Mouse (Mus musculus) hindbrain, embryonic 12.5 days (tissue): ENCODE data around the gene Twf2. TPM values are rescaled to one million over a fixed set of nuclear protein-coding genes. Genes with fewer than 3 reads are reported as not detected.
A peak's percentile ranks its signal among the peaks of the same experiment; 100 is the strongest.

ENCODE experiments used
- ATAC-seq: fragments of 200-750 bp; cut with Nextera tagmentation; 2 replicates; pipeline ENCODE4 v1.8.0; 2017; ENCODE audit warnings: moderate TSS enrichment; ENCODE audit not compliant: low FRiP score
- H3K27ac ChIP-seq: fragments of 300-500 bp; sonication (generic); 2 replicates; pipeline ENCODE4 v1.5.1; 2016; ENCODE audit warnings: mild to moderate bottlenecking
- H3K27me3 ChIP-seq: fragments of 300-500 bp; sonication (generic); 2 replicates; pipeline ENCODE4 v1.6.1; 2016; ENCODE audit warnings: mild to moderate bottlenecking
- H3K36me3 ChIP-seq: fragments of 300-500 bp; sonication (generic); 2 replicates; pipeline ENCODE4 v1.6.1; 2016; ENCODE audit warnings: mild to moderate bottlenecking
- H3K4me1 ChIP-seq: fragments of 300-500 bp; sonication (generic); 2 replicates; pipeline ENCODE4 v1.6.1; 2016
- H3K4me2 ChIP-seq: fragments of 300-500 bp; sonication (generic); replicated peaks from 2 replicates; pipeline ENCODE4 v1.6.1; 2016; ENCODE audit warnings: mild to moderate bottlenecking
- H3K4me3 ChIP-seq: fragments of 300-500 bp; sonication (generic); 2 replicates; pipeline ENCODE4 v1.5.1; 2016; ENCODE audit warnings: mild to moderate bottlenecking
- H3K9ac ChIP-seq: fragments of 300-500 bp; sonication (generic); 2 replicates; pipeline ENCODE4 v1.6.1; 2016; ENCODE audit warnings: mild to moderate bottlenecking, moderate library complexity
- H3K9me3 ChIP-seq: fragments of 300-500 bp; sonication (generic); replicated peaks from 2 replicates; pipeline ENCODE4 v1.6.1; 2016; ENCODE audit warnings: mild to moderate bottlenecking
- WGBS: fragments of 180-500 bp; shearing (Covaris S2); methylation state at CpG from one replicate; pipeline ENCODE4 v1.1.7; 2016; 5-methylcytosine and 5-hydroxymethylcytosine counted together
- polyA plus RNA-seq: library from polyadenylated mRNA; unstranded; fragments of >200 nt; fragmentation: Nextera tagmentation; extraction: Ambion mirVana; gene quantifications from 2 replicates; pipeline ENCODE4 v1.2.1, GENCODE M21; 2016

Twf2 gene
- polyA plus RNA-seq, 1 experiment from 2014 or later, result 60.2 TPM

DNA sequence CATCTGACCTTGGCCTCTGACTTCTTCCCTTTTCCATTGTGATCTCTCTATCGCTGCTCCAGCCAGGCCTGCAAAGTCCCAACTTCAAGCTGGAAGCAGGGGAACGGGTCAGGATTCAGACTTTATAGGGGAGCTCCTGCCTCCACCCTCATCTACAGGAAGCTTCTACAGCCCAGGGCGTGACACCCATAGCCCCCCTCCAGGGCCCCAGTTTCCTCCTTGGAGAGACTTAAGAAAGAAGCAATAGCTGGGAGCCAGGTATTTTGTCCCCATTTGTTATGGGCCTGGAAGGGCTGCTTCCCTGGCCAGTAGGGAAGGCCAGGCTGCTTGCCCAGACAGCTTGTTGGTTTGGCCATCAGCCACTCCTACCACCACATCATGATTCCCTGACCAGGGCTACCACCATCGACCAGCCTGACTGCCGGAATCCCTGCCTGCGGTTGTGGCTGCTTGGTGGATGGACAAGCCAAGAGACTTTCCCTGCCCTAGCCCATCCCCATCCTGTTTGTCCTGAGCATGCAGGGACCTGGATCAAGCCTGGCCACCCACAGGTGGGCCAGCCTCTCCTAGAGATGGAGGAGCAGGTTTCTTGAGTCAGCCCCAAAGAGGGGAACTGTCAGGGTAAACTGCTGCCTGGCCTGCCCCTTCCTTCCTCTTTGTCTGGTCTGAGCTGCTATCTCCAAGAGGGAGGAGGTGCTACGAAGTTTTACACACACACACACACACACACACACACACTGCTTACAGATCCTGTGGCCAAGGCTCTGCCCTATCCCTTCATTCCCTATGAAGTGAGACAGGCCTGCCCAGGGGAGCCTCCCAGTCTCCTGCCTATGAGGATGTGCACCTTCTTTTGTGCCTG lies 1.3 kb downstream of the Twf2 start:
- Histone ChIP-seq H3K27ac (no peak overlapping the region), H3K4me3 (peak overlapping the region; percentile 64), H3K4me2 (peak overlapping the region; percentile 61), H3K4me1 (peaks cover 34% of the 10 kb centered on the region), H3K36me3 (no peaks in the 10 kb centered on the region), H3K9ac (peak overlapping the region; percentile 25; the same call in 1 of the 2 replicates), H3K27me3 (0 out of 2 replicates have a peak, but pooled peaks cover 4% of the 10 kb centered on the region), H3K9me3 (no peaks in the 10 kb centered on the region)
- ATAC-seq, result no peak
- 81% methylated on average over 7 of the region's 7 CpGs for WGBS

- Histone ChIP-seq H3K9me3 (no peaks in the 10 kb centered on the region), H3K9ac (no peak overlapping the region), H3K27me3 (no peaks in the 10 kb centered on the region), H3K4me1 (peaks cover 29% of the 10 kb centered on the region), H3K36me3 (no peaks in the 10 kb centered on the region), H3K27ac (no peak overlapping the region), H3K4me3 (no peak overlapping the region), H3K4me2 (no peak overlapping the region)
- WGBS, result 81% methylated on average over 7 of the region's 7 CpGs
- ATAC-seq, result no peak
Measured at GRCm38 (mm10) chr9:106205713-106206290, 2.9 kb downstream of the Twf2 start.

DNA sequence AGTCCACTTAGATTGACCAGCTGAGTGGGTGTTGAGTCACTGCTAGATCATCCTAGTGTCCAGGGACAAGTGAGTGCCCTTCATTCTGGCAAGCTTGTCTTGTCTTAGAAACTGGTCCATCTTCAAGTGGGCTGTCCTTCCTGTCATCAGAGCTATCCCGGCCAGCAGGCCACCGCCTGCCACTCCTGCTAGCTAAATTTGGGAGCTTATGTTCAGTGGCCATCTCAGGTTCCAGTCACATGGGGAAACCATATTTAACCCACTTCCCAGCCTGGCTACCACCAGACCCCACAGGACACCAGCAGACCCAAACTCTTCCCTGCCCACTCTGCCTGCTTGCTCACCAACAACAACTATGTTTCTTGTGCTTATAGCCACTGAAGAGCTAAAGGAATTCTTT lies 3.6 kb downstream of the Twf2 start:
- Histone ChIP-seq H3K4me2 (no peak overlapping the region), H3K9ac (no peak overlapping the region), H3K36me3 (no peaks in the 10 kb centered on the region), H3K27me3 (no peaks in the 10 kb centered on the region), H3K4me1 (peaks cover 34% of the 10 kb centered on the region), H3K9me3 (no peaks in the 10 kb centered on the region), H3K4me3 (no peak overlapping the region), H3K27ac (no peak overlapping the region)
- 74% methylated on average over 2 of the region's 2 CpGs for WGBS
- no peak for ATAC-seq

GRCm38 (mm10) chr9:106208181-106208580 lies 5.3 kb downstream of the Twf2 start:
- H3K4me2 ChIP-seq, result no peak overlapping the region
- H3K4me1 ChIP-seq, result peaks cover 36% of the 10 kb centered on the region
- WGBS, result 89% methylated on average over 5 of the region's 5 CpGs
- H3K27ac ChIP-seq, result no peak overlapping the region
- H3K9me3 ChIP-seq, result no peaks in the 10 kb centered on the region
- H3K27me3 ChIP-seq, result no peaks in the 10 kb centered on the region
- no peak for ATAC-seq
- peaks cover 11% of the 10 kb centered on the region for H3K36me3 ChIP-seq
- H3K4me3 ChIP-seq, result no peak overlapping the region
- no peak overlapping the region for H3K9ac ChIP-seq

DNA sequence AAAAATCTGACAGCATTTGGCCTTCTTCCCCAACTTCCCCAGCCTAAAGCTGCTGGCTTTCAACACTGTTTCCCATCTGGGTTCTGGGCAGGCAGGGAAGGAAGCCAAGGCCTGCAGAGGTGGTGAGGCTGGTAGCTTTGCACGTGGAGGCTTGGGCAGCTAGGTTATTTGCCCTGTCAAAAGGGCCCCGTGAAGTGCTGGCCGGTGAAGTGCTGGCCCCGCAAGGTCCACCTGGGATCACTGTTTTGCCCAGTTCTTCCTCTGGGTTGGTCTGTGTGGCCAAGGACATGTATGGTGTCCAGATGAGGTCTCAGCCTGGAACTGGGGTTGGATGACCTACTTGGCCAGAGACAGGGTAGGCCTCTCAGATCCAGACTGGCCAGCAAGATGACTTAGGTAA lies 7.0 kb downstream of the Twf2 start:
- Histone ChIP-seq H3K4me2 (no peak overlapping the region), H3K27me3 (no peaks in the 10 kb centered on the region), H3K36me3 (peaks cover 26% of the 10 kb centered on the region), H3K9me3 (no peaks in the 10 kb centered on the region), H3K27ac (no peak overlapping the region), H3K4me1 (peaks cover 21% of the 10 kb centered on the region), H3K4me3 (no peak overlapping the region), H3K9ac (no peak overlapping the region)
- WGBS, result 94% methylated on average over 4 of the region's 4 CpGs
- no peak for ATAC-seq

GRCm38 (mm10) chr9:106210853-106211609 lies 8.1 kb downstream of the Twf2 start:
- Histone ChIP-seq H3K27ac (peak overlapping the region; percentile 65), H3K9ac (peak overlapping the region; percentile 57; the same call in 1 of the 2 replicates), H3K9me3 (no peaks in the 10 kb centered on the region), H3K4me2 (peak overlapping the region; percentile 59), H3K4me1 (peaks cover 16% of the 10 kb centered on the region), H3K4me3 (0 out of 2 replicates have a peak overlapping the region, but pooled peaks have one; percentile 23), H3K36me3 (peaks cover 32% of the 10 kb centered on the region), H3K27me3 (no peaks in the 10 kb centered on the region)
- no peak for ATAC-seq
- WGBS, result 36% methylated on average over 9 of the region's 9 CpGs

DNA sequence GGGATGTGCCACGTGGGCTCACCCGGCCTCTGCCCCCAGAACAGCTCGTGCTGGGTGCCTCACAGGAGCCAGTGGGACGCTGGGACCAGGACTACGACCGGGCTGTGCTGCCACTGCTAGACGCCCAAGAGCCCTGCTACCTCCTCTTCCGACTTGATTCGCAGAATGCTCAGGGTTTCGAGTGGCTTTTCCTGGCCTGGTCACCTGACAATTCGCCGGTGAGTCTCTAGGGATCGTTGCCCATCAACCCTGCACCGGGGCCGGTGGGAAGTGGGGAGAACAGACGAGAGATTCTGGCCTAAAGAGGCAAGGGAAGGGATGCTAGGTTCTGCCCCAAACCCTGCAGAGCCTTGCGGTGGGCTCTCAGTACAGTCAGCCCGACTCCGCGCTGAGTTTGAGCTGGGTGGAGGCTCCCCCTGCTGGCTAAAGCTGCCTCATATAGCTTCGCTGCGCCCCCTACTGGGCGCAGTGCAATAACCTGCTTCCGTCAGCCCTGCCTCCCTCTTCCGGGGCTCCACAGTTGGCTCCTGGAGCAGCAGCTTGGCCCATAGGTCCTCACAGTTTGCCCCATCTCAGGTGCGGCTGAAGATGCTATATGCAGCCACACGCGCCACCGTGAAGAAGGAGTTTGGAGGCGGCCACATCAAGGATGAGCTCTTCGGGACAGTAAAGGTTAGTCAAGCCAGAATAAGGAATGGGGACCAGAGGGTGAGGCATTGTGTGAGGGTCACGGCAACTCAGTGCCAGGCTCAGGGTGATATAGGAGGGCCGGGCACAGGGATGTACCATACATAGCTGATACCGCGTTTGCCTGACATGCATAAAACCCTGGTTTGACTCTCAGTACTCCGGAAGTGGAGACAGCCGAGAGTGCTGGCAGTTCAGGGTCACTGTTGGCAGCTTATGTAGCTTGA lies 9.0 kb downstream of the Twf2 start:
- H3K4me1 ChIP-seq, result peaks cover 13% of the 10 kb centered on the region
- no peaks in the 10 kb centered on the region for H3K9me3 ChIP-seq
- ATAC-seq, result peak; percentile 85
- H3K9ac ChIP-seq, result peak overlapping the region; percentile 57
- H3K27ac ChIP-seq, result peak overlapping the region; percentile 65
- no peaks in the 10 kb centered on the region for H3K27me3 ChIP-seq
- 17% methylated on average over 37 of the region's 37 CpGs for WGBS
- peak overlapping the region; percentile 23 for H3K4me3 ChIP-seq
- H3K36me3 ChIP-seq, result peaks cover 32% of the 10 kb centered on the region
- peak overlapping the region; percentile 59 for H3K4me2 ChIP-seq

DNA sequence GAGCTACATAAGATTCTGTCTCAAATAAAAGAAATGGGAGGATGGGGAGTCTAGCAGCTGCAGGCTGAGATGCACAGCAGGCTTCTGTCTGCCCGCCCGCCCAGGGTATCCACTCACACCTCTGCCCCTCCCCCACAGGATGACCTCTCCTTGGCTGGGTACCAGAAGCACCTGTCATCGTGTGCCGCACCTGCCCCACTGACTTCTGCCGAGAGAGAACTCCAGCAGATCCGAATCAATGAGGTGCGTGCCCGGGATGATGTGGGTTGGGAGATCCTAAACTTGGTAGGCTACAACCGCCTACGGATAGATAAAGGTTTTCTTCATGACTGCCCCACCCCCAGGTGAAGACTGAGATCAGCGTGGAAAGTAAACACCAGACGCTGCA lies 9.7 kb downstream of the Twf2 start:
- Histone ChIP-seq H3K9ac (no peak overlapping the region), H3K9me3 (no peaks in the 10 kb centered on the region), H3K27ac (no peak overlapping the region), H3K36me3 (peaks cover 32% of the 10 kb centered on the region), H3K4me3 (no peak overlapping the region), H3K27me3 (no peaks in the 10 kb centered on the region), H3K4me1 (peaks cover 11% of the 10 kb centered on the region), H3K4me2 (peak overlapping the region; percentile 59; the same call in 1 of the 2 replicates)
- WGBS, result 89% methylated on average over 12 of the region's 12 CpGs
- no peak; the same call in 1 of the 2 replicates for ATAC-seq

GRCm38 (mm10) chr9:106215341-106216125 lies 12.6 kb downstream of the Twf2 start:
- Histone ChIP-seq H3K4me2 (no peak overlapping the region), H3K4me3 (no peak overlapping the region), H3K36me3 (peaks cover 32% of the 10 kb centered on the region), H3K27me3 (no peaks in the 10 kb centered on the region), H3K4me1 (peaks cover 11% of the 10 kb centered on the region), H3K9ac (no peak overlapping the region), H3K9me3 (no peaks in the 10 kb centered on the region), H3K27ac (no peak overlapping the region)
- ATAC-seq, result no peak
- 80% methylated on average over 6 of the region's 6 CpGs for WGBS

DNA sequence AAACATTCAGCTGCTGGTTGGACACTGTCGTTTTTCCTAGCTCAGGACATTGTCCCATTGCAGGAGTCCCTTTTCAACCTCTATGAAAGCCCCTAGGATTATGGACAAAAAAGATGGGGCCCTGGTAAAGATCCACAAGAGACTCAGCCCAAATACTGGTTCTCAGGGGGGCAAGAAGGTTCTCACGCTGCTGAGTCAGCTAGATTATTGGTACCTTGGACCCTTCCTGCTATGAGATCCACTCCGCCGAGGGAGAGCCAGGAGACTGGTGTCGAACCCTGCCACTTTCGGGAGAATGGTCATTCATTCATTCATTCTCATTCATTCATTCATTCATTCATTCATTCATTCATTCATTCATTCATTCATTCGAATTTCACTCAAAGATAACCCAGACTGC lies 14.1 kb downstream of the Twf2 start:
- ATAC-seq, result no peak
- WGBS, result 89% methylated on average over 7 of the region's 7 CpGs
- Histone ChIP-seq H3K27me3 (no peaks in the 10 kb centered on the region), H3K9me3 (no peaks in the 10 kb centered on the region), H3K4me1 (peaks cover 2% of the 10 kb centered on the region; the same call in 1 of the 2 replicates), H3K4me3 (no peak overlapping the region), H3K27ac (no peak overlapping the region), H3K4me2 (no peak overlapping the region), H3K36me3 (peaks cover 32% of the 10 kb centered on the region), H3K9ac (no peak overlapping the region)
